Mouse (Mus musculus): Measurements from ENCODE around the gene Trpm8.
A peak's percentile ranks its signal among the peaks of the same experiment; 100 is the strongest.

Gene Trpm8

DNA sequence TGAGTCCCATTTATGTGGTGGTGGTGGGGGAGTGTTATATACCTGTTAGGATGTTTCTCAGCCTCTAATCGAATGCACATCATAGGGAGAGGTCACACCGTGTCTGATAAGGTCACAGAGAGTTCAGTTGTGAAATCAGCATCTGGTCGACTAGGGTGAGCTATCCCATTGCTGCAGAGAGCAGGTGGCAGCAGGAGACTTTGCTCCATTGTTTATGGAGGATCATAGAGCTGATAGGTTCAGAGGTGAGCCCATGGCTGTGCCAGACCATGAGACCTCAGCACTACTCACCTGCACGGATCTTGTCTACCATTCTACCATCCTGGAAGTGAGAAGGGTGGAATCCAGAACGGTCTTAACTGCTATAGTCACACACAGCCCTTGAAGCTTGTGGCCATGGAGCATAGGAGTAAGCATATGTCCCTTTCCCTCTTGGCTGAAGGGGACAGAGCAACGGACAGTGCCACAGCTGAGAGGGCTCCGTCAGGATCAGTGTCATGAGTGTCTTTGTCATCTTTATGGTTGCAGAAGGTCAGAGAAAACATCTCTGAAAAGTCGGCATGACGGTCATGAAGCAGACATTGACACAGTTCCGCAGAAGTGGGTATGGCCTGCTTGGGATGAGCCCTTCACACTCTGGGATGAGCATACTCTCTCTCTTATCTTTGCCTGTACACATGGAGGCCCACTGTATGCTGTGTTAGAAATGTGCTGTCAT is 6.9 kb downstream of the Trpm8 start:
- no peak for DNase-seq (ENCODE audit: low read depth, low spot score)

DNA sequence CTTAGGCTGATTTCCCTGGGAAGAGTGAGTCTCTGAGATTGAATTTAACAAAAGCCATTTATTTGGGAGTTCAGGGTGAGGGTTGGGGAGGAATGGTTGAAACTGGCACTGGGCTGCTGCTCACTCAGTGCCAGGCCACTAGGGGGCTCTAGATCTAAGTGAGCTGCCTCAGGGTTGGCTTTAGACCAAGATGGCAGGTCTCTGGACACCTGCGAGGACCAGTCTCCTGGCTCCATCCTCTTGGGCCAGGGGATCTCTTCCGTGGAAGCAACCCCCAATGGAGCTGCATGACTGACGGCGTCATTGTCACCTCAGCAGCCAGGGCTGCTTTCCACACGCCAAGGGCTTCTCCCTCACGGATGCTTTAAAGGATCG is 7.5 kb downstream of the Trpm8 start:
- DNase-seq (ENCODE audit: low read depth, low spot score), result peak; percentile 88

DNA sequence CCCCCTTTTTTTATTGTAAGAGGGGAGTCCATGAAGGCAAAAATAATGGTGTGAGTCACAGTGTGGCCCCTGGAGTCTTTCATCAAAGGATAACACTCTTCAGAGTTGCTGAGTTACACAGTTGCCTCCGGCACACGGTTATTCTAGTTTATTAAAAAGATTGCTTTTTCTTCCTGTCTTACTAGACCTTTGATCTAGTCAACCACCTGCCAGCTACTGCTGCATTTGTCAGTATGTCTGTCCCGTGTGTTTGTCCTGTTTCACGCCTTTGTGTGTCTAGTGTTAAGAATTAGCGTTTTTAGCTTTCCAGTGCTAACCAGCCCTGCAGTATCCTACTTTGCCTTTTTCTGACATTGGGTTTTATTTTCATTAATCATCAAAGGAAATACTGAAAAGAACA is 8.2 kb downstream of the Trpm8 start:
- DNase-seq (ENCODE audit: low read depth, low spot score), result no peak

DNA sequence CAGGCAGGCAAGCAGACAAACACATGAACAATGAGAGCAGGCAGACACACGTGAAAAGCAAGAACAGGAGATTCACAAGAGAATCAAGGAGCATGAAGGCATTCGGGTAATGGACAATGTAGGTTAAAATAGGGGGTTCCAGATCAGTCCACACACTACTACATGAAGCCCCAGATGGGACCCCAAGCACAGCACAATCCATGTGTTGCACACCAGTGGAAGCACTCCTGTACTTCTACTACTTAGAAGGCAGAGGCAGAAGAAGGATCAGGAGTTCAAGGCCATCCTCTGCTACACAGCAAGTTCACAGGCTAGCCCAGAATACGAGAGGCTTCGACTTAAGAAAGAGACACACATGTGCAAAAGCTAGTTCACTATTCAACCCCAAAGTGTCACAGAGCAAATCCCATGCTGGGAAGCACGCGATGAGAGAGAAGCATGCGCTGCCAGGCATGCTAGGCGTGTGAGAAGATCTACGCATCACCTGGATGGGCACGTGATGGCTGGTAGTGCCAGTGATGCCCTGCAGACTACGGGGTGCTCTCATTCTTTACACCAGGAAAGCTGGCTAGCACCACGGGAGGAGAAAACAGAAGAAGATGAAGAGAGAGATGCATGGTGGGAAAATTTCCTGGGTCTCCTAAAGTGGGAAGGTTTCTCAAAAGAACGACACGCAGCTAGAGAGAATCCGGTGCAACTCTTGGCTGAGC is 8.8 kb downstream of the Trpm8 start:
- no peak for DNase-seq (ENCODE audit: low read depth, low spot score)

DNA sequence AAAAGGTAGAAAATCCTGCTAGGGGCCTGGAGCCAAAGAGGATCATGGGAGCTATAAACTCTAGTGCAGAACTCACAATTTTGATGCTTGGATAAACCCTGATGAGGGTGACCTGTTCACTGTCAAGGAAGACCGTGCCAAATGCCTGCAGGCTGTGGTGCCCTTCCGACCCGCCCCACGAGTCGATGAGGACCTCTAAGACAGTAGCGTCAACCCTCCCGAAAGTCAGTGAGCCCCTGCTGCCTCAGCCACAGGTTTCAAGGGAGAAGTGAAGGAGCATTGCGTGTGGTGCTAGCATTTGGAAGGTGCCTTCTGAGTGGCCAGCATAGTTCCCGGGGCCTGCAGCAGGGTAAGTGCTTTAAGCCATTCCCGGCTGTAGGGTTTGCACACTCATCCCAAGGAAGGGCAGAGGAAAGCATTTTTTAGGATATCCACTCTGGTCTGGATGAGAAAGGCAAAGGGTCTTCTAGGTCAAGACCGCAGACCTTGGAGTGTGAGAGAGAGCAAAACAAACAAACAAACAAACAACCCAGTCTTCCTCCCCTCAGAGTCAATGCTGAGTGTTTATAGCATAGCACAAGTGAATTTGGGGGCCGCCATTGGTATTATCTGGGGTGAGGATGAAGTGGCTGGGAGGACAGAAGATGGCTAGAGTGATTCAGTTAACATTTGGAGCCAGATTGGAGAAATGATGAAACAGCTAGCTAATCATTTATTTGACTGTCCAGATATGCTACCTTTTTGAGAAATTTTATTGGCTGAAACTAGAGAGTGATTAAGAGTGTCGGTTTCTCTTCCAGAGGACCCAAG is 9.6 kb downstream of the Trpm8 start:
- no peak for DNase-seq (ENCODE audit: low read depth, low spot score)

DNA sequence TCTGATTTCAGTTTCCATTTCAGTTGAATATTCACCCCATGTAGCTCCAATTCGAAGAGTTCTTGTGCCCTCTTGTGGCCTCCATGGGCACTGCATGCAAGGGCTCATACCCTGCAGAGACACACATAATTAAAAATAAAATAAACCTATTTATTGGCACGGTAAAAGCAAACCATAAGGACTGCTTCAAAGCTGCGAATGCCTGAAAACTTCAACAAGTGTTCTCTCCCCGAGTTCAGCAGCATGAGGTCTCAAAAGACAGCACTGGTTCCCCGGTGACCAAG is 10.2 kb downstream of the Trpm8 start:
- DNase-seq (ENCODE audit: low read depth, low spot score), result peak; percentile 76

DNA sequence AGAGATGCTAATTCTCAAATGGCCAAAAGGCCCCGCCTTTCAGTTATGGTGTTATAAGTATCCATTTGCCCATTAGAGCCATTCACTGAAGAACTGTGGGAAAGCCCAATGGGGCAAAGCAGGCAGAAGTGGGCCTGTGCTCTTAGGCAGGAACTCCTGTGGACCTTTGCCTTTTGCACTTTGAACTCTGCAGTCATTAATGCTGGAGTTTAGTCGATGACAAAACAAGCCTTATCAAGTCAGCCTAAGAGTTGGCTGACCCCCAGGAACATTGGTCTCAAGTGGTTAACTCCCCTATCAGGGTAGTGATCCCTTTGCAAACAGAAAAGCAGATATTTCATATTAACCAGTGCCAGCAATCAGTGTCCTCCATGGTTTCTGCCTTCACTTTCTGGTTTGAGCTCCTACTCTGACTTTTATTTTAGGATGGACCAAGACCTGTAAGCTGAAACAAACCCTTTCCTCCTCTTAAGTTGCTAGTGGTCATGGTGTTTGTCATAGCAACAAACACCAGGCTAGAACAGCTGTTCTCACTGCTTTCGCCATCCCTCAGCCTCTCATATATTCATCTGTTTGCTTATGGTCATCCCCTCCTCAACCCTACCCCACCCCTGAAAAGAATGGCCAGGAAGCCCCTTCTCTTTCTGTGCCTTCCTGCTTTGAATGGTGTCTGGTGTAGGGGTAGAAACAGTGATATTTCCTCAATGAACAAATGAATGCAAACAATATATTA is 10.8 kb downstream of the Trpm8 start:
- no peak for DNase-seq (ENCODE audit: low read depth, low spot score)

DNA sequence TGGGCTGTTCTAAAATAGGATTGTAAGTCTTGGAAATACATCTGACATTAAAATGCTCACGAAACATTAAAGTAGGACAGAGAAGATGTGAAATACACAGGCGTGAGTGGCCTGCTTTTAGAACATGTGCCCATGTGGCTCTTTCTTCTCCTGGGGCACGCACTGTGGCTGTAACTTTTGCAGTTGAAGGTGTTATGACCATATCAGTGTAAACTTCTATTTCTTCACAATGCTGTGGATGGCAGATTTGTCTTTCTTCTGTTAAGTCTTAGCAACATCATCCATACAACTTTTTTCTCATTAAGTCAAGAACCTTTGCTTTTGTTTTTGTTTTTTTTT is 11.3 kb downstream of the Trpm8 start:
- no peak for DNase-seq (ENCODE audit: low read depth, low spot score)

DNA sequence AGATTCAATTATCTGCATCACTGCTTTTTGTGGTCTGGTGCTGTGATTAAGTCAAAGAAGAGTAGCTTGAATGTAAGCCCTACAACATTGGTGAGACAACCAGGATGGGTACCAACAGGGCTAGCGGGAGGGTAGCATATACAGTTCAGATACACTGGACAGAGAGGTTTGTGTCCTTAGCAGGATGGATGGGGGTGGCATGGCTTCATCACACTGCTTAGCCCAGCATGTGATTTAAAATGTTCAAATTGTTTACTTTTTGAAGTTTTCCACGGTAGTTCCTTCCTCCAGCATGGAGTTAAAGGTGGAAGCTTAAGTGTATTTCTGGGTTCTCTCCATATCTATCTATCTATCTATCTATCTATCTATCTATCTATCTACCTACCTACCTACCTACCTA is 11.7 kb downstream of the Trpm8 start:
- DNase-seq (ENCODE audit: low read depth, low spot score), result no peak

DNA sequence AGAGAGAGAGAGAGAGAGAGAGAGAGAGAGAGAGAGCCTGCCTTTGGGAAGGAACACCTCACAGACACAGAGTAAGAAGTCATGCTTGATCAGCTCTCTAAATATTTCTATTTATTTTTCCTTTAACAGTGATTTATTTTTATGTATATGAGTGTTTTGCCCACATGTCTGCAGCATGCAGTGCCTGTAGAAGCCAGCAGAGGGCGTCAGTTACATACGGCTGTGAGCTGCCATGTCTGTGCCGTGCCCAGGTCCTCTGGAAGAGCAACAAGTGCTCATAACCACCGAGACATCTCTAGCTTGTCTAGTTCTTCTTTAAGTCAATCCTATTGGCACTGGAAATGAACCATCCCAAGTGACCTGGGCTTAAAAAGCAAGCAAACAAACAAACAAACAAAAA is 12.5 kb downstream of the Trpm8 start:
- peak; percentile 79 for DNase-seq (ENCODE audit: low read depth, low spot score)

DNA sequence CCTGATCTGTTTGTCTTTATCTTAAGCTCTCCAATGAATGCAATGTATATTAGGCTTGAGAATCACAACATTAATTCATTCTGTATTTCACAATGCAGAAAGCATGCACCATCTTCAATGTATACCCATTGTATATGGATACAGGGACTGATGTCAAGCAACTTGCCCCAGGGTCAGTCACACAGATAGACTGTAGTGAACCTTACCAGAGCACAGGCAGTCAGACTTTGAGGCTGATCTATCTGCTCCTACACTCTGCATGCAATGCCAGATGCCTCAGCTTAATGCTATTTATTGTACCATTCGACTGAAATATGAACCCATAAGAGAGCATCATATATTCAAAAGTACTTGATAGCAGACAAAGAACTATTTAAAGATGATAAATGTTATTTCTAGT is 13.1 kb downstream of the Trpm8 start:
- no peak for DNase-seq (ENCODE audit: low read depth, low spot score)

DNA sequence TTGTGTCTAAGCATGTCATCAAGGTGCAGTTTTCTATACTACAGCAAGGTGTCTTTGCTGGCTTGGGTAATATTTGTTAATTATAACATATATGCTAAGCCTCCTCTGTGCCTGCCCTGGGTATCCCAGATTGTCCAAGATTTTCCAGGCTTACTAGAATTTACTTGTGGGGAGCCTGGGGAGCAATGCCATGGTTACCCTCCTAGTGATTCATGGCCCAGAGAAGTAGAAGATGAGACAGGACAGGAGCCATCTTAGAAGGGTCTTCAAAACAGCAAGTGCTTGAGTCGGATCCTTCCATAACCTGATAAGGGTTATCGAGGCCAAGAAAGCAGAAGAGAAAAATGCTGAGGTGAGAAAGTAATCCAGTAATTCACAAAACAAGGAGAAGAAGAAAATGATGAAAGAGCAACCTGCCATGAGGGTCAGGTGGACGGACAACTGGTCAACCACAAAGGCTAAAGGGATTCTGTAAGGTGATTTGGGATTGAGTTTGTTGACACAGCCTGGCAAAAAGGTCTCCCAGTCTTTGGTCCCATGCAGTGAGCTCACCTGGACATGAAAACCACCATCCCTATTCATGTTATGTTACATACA is 14.0 kb downstream of the Trpm8 start:
- DNase-seq (ENCODE audit: low read depth, low spot score), result no peak

DNA sequence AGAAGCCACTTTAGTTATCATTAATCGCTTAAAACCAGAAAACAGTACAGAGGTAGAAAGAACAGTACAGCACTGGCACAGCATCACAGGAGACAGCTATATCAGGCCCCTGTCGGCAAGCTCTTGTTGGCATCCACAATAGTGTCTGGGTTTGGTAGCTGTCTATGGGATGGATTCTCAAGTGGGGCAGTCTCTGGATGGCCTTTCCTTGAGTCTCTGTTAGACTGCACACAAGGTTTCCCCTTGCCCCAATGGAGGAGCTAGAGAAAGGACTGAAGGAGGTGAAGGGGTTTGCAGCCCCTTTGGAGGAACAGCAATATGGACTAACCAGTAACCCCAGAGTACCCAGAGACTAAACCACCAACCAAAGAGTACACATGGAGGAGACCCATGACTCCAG is 14.6 kb downstream of the Trpm8 start:
- DNase-seq (ENCODE audit: low read depth, low spot score), result no peak

DNA sequence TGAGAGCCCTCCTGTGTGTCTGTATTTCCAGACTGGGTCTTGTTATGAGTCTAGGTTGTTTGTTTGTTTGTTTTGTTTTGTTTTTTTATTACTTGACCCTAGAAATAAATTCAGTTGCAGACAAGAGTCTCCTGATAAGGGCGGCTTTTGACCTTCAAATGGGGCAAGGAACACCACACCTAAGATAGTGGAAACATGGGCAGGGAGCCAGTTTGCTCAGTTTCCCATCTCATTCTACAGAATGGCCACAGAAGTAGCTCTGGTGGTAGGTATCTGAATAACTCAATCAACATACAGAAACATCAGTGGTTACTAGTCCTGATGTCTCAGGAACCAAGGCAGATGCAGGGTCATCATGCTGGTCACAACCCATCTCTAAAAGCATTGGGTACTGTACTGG is 17.2 kb downstream of the Trpm8 start:
- no peak for DNase-seq (ENCODE audit: low read depth, low spot score)

DNA sequence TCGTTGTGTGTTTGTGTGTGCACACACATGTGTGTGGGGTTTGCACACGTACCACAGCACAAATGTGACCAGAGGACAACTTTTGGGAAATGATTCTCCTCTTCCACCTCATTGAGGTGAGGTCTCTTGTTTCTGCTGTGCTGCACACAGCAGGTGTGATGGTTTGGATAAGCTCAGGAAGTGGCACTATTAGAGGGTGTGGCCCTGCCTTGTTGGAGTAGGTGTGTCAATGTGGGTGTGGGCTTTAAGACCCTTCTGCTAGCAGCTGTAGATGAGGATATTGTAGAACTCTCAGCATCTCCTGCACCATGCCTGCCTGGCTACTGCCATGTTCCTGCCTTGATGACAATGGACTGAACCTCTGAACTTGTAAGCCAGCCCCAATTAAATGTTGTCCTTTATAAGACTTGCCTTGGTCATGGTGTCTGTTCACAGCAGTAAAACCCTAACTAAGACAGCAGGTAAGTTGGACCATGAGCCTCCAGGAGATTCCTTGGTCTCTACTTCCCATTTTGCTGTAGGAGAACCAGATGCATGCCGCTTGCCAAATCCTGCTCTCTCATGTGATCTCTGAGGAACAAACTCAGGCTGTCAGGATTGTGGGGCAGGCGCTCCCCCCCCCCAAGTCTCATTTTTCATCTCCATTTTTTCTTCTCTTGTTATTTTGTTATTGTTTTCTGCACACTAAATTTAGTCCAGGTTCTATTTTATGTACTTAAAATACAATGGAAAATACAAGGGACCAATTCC is 18.9 kb downstream of the Trpm8 start:
- no peak for DNase-seq (ENCODE audit: low read depth, low spot score)

DNA sequence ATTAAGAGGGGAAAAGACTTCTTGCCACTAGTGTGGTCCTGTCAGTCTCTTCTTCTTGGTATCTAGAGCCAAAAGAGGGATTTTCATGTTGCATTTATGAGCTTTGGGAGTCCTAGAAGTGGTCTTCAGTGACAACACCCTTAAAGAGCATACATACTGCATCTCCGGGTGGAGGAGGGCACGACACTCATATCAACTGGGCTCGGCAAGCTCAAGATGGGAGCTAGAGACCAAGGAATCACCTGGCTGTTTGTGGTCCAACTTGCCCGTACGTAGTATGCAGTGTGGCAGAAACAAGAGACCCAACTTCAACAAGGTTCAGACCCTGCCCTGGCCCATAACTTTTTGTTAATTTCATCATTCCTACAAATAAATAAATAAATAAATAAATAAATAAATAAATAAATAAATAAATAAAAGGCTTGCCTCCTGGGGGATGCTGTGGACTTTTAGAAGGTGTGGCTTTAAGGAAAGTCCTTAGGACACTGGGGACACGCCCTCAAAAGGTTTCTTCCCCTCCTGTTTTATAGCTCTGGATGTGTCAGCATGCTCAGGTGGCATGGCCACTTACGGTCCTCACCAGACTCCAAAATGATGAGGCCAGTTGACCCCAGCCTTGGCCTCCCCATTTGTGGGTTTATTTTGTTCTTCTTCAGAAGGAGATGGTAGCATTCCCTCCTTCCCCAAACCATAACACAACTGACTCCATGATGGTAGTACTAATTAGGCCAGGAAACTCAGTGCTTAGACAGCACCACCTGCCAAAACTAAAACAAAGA is 20.2 kb downstream of the Trpm8 start:
- DNase-seq (ENCODE audit: low read depth, low spot score), result no peak

DNA sequence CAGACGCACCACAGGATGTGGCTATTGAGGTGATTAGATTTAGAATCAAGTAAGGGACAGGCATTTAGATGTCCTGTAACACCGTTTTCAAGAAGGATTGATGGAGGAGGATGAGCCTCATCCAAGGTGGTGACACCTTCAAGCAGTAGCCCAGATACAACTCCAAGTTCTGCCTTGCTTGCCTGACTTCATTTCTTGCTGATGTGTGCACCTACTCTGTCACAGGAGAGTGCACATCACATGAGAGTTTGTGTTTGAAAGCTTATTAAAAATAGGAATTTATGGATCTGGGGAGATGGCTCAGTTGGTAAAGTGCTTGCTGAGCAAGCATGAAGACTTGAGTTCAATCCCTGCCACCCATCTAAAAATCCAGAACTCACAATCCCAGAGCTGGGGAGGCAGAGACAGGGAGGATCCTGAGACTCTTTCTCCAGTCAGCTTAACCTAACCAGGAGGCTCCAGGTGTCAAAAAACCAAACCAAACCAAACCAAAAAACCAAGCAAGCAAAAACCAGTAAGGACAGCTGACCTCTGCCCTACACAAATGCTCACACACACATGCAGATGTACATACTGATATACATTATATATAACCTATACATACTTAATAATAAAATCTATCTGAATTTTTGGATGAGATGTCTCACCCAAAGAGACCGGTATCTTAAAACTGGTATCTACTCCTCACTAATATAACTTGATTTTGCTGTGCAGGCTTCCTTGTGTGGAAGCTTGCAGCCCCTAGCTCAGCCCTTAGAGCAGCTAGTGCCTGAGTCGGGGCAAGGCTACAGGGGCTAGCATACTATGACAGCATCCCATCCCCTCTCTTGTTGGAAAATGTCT is 21.4 kb downstream of the Trpm8 start:
- no peak for DNase-seq (ENCODE audit: low read depth, low spot score)

DNA sequence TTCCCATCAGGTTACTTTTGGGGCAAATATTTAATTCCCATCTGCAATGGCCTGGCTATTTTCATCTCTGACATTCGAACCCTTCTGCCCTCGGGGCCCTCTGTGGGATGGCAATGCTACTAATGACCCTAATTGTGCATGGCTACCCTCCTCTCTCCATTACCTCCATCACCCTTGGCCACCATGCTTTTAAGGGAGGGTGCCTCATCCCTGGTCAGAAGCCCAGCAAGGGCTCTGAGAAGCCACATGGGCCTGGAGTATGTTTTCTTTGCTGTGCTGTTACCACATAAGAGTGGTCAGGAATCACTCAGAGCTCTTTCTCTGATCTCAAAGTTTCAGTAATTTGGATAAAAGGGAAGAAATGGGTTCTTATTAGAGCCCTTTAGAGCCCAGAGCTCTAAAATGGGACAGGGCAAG is 22.1 kb downstream of the Trpm8 start:
- DNase-seq (ENCODE audit: low read depth, low spot score), result no peak

DNA sequence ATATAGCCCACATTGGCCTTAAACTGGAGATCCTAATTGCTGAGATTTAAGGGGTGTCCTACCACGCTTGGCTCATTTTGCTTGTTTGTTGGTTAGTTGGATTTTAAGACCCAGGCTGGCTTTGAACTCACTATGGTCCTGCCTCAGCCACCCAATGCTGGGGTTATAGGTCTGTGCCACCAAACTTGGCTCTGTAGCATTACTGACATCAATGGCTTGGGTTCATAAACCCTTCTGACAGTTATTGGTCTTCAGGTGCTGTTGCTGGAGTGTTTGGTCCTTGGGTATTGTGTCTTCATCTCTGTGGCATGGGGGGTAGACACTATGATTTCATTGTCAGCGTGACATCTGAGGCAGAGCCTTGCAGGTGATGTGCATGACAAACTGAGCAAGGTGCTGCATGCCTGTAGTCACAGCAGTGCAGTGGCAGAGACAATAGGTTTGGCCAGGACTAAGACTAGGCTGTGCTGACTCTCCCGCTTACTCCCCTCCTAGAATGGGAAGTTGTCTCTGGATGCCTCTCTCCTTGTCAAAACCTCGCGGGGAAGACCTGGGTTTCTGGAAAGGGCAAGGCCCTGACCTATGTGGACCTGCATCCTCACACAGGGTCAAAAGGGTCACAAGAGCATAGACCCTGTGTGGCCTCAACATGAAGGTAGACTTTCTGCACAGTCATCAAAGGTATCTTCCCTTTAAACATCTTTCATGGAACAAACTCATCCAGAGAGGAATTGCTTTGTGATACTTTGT is 23.0 kb downstream of the Trpm8 start:
- DNase-seq (ENCODE audit: low read depth, low spot score), result no peak

All from ZHBTc4 (cell line).